Mouse (Mus musculus) B cell, adult 2 months (primary cell): ENCODE data around the gene Hmgb1.

Experiments used
- DNase-seq, 2 experiments: peaks; one replicate each; pipeline ENCODE4 v3.0.0; 2022

Hmgb1 gene

DNA sequence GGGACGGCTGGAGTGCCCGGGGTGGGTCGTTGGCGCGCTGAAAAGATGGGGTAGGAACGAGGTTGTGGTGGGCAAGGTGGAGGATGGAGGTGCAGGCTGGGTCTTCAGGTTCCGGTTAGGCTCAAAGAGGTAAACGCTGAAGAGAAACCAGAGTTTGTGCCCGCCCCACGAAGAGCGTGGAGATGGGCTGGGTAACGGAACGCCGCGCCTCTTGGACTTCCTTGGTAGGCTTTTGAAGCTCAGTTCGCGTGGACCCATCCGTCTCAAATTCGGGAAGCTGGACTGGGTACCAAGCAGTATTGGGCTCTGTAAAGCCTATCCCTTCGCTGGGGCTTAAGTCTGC is 526 bp upstream of the Hmgb1 start:
- no peak for DNase-seq

DNA sequence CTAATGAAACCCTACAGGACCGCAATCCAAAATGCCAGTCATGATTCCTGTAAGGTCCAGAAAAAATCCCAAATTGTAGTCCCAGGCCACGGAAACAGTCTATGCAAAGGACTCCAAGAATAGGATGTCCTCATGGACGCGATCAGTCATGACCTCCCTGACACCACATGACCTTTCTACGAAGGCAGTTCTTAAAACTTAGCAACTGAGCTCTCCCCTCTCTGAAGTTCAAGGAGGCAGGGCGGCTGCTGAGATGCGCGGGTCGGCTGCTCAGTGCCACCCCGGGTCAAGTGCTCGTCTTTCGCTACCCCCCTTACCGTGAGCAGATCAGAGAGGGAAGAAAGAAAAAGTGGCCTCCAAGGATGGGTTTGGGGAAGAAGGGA is 577 bp downstream of the Hmgb1 start:
- no peak for DNase-seq

DNA sequence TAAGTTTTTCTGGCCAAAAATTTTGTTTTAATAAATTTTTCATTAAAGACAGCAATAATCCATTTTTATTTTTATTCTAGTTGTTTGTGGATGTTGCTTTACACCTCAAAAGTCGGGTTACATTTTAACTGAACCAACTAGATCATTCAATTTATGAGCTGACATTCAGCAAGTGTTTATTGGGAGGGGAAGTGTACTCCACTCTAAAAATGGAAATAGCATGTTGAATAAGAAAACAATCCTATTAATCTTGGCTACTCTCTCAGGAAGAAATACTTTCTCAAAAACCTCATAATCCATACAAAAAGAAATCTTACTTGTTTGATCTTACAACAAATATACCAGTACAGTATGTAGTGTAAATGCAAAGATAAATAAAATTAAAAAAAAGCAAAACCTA is 1.2 kb downstream of the Hmgb1 start:
- no peak for DNase-seq

DNA sequence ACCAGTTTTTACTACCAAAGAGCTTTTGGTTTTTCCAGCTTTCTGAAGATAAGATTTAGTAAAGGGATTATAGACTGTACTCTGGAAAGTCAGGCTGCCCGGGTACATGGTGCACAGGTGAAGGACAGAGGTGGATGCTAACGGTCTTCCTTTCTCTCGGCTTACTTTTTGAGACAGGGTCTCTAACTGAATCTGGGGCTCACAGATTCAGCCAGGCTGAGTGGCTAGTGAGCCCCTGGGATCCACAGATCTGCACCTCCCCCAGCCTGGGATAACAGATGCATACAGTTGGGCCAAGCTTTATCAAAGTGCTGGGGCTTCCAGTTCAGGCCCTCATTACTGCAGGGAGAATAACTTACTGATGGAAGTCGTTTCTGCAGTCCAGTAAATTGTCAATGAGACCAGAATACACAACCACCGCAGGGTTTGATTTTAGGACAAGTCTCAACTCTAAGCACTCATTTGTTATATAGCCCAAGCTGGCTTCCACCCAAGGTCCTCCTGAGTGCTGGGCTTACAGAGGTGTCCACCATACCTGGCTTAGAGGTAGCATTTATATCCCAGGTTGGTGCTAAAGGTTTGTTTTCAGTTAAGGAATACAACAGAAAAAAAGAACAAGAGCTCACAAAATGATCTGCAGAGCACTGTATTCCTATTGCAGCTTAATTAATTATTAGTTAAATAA is 2.0 kb downstream of the Hmgb1 start:
- DNase-seq, result no peak

DNA sequence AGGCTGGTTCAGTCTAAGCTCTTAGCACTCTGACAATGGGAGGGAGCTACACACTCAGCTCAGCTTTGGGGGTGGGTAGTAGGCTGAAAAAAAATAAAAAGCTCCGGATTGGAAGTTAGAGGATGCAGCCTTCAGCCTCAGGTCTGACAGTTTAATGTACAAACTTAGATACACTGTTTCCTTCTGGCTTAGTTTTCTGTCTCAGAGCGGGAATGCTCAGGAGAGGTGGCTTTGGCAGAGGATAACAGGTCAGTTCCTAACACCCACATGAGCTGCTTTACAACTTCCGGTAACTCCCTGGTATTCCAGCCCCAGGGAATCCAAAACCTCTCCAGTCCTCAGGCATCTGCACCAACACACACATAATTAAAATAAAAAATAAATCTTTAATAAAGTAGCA is 4.5 kb downstream of the Hmgb1 start:
- DNase-seq, result no peak

DNA sequence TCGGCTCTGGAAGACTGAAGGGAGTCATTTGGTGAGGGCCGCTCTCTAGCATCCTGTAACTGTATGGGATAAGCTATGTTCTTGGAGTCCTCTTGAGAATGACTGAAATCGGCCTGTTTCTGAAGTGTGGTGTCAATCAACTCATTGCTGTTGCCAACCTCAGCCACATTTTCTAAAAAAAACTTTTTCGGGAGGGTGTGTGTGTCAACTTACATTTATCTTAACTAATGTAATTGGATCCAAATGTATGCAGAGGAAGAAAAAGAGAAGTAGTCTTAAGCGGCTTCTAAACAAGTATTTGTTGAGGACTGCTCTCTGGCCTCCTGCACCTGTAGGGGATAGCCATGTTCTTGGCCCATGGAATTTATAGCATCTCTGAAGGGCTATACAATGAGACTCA is 6.2 kb downstream of the Hmgb1 start:
- DNase-seq, result no peak

DNA sequence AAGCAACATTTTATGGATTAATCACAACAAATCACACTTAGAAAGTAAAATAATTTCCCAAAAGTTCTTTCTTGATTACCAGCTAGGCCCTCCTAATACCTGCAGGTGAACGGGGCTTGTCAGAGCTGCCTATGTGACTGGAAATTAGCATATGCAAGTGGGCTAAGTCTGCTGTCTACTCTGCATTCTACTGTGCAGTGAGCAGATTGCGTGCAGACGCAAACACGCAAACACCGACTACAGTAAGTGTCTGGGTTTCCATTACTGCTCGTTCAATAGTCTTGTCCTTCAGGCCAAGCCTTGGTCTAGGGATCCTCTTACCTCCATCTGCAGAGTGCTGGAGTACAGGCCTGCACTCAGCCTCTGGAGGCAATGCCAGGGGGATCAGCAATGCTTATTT is 8.6 kb downstream of the Hmgb1 start:
- no peak for DNase-seq

DNA sequence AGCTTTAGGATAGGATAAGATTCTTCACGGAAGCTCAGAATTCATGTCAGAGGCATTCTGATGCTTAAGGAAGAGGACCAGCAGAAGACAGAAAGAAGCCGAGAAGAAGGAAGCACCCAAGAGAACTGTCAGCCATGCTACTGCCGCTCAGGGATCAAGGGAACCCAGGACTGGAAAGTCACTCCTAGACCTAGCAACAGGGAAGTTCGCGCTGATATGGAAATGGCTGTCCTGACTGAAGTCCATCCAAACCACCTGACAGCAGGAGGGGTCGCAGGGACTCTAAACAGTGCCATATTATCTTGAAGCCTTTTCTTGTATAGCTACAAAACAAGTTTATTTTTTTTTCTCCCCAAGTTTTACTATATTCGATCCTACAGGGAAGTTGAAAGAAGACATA is 9.8 kb downstream of the Hmgb1 start:
- DNase-seq, result no peak

DNA sequence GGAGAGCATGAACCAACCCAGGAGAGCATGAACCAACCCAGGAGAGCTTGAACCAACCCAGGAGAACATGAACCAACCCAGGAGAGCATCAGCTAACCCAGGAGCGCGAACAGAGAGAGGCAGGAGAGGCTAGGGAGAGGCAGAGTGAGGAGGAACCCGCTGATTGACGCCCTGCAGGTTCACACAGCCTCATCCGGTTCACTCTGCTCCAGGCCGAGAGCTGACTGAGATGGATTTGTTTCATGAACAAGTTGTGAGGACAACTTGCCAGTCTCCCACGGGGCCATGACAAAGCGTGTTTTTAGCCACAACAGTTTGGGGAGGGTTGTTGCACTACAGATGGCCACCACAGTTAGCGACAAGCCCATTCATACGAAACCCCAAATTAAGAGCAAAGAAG is 12.0 kb downstream of the Hmgb1 start:
- no peak for DNase-seq

DNA sequence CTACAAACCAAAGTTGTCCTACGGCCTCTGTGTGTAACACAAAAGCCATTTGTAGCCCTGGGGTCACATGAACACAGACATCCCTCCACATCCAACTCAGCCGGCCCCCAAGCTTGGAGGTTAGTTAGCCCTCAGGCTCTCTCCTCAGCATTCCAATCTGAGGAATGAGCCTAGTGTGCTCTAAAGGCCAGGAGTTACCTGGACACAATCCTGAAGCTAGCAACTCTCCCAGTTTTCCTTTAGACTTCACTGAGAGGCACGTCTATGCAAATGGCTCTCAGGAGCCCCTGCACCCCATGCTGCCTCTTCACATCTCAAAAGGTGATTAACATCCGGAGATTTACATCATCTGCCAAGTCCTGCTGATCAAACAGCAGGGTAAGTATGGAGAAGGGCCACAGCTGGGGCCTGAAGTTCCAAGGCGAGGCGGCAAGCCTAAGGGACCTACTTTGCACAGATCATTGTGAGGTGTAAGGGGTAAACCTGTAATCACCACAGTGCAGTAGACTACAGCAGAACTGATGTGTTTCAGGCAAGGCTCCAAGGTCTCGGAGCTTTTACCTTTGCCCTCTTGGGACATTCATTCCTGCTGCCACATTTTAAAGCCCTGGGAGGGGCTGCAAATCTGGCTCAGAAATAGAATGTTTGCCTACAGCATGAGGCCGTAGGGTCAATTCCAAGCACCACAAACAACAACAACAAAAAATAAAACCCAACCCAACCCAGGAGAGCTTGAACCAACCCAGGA is 13.3 kb downstream of the Hmgb1 start:
- DNase-seq, result no peak

DNA sequence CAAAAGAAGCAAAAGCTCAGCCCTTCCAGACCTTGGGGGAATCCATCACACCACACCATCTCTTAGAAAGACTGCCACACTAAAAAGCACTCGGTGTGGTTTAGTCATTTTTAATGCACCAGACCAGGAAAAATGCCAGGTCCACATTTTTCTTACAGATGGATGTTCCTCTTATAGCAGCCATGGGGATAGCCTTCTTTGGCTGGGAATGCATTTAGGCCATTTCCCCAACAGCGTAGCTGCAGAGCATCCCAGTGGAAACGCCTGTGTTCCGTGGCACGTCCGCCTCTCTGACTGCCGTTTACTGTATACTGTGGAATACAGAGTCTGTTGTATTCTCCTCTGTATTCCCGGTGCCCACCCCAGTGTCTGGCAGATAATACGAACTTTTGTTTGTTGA is 15.5 kb downstream of the Hmgb1 start:
- DNase-seq, result no peak

DNA sequence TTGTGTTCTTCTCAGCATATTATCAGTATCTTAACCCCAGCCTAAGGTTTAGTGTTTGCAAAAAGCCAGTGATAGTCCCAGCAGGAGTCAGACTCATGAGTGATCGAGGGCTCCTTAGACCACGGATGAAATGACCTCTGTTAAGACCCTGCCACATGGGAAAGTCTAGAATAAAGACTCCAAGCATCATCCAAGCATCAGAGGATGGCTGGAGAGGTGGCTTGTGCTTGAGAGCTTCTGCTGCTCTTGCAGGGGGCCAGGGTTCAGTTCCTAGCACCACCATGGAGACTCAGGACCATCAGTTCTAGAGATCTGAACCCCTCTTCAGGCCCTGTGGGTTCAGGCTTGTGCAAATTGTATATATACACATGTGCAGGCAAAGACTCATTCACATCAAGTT is 16.2 kb downstream of the Hmgb1 start:
- no peak for DNase-seq

DNA sequence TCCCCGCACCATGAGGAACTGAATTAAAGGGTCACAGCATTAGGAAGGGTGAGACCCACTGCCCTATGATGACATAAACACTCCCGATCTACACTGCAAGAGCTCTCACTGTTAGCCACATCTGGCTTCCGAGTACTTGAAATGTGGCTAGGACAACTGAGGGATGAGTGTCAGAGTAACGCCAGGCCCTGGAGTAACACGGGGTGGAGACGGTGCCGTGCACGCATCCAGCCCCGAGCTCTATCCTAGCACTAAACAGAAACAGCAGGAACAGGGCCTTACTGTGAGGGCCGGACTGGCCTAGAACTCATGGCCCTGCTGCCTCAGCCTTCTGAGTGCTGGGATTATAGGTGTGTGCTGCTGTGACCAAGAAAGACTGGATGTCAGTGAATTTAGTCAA is 18.3 kb downstream of the Hmgb1 start:
- DNase-seq, result no peak

DNA sequence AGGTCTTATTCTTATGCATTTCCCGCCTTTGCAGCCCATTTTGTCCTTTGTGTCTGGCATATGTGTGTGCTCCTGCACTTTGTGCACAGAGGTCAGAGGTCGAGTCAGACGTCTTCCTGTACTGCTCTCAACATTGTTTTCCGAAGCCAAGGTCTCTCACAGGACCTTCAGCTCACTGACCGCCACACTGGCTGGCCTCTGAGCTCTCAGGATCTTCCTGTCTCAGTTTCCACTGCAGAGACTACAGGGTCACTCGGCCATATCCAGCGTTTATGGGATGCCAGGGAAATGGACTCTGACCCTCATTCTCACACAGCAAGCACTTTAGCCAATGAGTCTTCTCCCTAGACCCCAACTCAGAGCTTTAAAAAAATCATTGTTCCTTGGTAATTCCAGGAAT is 19.4 kb downstream of the Hmgb1 start:
- DNase-seq, result no peak

DNA sequence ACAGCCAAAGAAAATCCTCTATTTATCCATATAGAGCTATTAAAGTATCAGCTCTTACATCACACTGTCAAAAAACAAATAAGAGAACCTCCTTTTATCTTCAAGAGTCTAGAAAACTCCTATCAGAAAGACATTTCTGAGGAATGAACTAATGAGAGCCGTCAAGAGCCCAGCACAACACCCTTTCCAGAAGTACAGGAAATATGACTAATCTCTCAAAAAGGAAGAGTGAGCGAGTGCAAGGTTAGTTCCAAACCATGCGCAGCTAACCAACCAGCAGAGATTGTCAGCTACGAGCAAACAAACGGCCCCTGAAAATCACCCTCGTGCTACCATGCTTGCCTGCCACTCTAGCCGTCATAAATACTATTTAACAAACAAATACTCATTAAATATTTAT is 21.4 kb downstream of the Hmgb1 start:
- no peak for DNase-seq

DNA sequence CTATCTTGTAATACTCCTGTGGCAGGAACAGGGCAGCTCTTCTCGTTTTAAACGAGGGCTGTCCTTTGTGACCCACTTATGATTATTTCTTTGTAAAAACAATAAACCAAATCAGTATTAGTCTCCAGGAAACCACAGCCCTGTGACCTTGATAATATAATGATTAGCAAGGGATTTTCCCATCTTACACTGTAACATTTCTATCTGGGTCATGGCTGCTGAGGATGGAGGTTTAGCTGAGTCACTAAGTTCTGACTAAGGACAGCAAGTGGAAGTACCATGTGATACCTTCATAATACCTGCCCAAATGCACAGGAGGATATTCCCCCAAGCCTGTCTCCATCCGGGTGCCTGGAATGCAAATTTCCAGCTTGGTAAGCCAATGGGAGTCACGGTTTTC is 23.8 kb downstream of the Hmgb1 start:
- no peak for DNase-seq

DNA sequence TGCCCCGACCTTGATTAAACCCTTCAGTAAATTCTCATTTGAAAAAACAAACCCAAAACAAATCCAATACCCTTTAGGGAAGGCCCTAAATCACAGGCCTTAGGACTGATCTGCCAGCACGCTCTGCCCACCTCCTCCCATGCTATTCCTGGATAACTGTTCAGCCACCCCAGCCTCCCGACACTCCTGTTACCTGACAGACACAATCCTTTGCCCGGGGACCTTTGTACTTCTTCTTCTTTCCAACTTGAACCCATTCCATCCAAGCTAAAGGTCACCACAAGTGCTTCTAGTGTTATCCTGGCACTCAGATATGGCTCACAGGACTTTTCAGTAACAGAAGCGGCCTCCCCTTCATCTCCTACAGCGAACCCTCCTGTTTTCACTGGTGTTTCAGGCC is 25.3 kb downstream of the Hmgb1 start:
- DNase-seq, result no peak

DNA sequence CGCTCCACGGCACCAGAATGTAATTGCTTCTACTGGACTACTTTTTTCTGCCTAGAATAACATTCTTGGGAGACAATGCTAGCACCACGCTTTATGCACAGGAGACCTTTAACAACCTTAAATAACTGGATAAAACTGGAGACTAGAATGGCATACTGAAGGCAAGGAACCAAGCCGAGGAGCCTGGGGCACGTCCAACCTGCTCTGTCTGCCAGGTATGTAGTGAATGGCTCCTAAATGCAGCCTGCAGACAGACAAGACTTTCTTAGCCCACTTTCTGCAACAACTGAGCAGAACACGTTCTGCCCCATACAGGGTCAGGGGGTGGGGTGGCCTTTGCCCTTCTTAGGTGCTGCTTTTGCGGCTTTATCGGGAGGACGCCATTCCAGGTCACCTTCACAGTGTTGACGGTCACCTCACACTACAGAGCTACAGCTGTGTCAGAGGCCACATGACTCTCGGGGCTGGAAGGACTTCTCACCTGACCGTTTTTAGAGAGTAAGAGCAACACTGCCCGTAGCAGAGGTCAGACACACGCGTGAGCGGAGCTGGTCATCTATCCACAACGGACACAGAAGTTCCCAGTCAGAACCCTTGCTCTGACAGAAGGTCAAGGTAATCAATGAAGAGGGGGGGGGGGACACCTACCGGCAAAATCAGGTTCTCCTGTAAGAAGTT is 27.3 kb downstream of the Hmgb1 start:
- no peak for DNase-seq

DNA sequence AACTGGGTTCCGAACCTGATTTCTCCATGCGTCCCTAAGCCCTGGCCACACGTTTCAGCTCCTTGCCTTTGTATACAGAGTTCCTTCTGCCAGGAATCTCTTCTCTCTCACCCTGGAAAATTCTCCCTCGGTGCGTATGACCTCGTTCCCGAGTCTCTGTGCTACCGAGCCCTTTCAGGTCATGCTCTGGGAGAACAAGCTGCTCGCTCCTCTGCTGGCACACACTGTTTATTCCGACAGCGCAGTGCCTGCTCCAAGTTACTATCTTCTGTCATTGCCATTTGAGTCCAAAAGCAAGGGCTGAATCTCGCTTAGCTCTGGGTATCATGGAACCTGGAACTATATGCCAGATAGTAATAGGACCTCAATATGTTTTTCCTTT is 31.5 kb downstream of the Hmgb1 start:
- DNase-seq, result no peak

DNA sequence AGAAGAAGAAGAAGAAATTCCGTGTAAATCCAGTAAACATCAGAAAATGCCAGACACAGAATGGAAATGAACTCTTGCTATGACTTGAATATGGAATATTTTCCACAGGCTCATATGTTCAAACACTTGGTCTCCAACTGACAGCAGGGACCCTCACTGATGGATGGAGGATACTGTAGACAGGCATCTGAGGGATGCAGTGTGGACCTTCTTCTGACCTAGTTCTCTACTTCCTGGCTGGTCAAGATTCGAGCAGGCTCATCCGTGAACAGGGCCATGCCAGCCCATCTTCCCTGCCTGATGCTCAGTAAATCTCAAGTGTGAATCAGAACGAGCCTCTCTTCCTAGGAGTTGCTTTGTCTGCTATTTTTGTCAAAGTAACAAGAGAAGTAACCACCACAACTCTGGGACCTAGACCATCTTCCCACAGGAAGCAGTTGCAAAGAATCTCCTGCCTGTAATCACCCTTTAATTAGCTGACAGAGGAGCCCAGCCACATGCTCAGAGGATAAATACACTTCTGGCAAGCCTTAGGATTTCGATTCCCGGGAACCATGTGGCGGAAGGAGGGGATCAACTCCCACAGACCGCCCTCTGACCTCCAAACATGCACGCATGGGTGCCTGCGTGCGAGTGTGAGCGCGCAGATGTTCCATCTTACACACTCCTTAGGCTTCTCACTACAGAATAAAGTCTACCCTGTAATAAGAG is 32.1 kb downstream of the Hmgb1 start:
- DNase-seq, result no peak

DNA sequence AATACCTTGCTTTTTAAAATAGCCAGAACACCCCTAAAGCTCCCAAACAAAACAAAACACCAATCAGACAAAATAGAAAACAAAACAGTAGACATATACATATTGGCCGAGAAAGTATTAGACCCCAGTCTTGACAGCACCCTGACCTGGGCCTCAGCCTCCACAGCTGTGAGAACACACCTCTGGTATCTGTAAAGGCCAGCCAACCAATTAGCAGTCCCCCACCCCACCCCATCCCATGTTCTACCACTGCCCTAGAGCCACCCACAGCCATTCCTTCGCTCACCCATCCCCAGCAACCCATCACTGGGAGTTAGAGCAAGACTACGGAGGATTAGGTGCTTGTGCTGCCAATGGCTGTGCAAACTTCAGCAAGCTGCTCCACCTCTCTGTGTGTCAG is 33.4 kb downstream of the Hmgb1 start:
- no peak for DNase-seq

DNA sequence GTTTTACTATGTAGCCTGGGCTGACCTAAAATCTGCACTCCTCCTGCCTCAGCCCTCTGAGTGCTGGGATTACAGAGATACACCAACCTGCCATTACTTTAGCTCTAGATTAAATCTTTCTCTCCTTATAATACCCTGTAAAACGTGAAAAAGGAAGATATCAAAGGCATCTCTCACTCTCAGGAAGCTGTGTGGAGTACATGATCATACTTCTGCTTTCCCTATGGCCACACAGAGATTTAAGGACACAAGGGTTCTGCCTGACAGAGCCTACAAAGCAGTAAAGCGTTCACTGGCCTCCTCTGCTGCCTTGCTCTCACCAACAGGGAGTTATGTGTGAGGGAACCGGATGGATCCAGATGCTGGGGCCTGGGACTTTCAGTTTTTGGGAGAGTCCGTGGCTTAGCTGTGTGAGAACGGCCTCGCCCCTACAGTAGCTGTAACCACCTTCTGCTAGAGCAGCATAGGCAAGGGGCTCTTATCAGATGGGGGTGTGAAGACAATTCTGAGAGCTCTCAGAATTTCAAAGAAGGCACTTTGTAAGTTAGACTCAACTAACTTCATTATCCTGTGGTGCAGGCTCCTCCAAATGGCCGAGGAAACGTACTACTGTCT is 36.8 kb downstream of the Hmgb1 start:
- no peak for DNase-seq

DNA sequence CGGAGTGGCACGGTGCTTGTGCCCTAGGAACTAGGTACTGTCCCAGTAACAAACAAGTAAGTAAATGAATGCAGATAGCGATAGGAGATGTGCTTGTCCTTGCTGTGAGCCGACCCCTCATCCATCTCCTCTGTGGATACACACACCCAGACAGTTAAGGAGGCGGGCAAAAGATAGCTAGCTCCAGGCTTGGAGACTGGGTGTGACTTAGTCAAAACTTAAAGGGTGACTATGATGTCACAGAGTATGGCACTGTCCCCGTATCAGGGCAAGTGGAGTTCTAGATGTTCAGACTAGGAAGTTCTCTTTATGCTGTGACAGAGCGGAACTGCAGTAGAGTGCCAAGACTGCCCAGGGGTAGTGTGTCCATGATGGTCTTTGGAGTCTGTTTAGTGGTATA is 37.6 kb downstream of the Hmgb1 start:
- no peak for DNase-seq
